Mouse (Mus musculus) telencephalon, adult 2 months (tissue): ENCODE measurements around the gene Far2.
"Not testable (repeated sequence)": the region's sequence is repeated elsewhere in the genome, so short reads cannot be mapped to it uniquely, and the experiment has no call there.

ENCODE experiments used
- DNase-seq: peaks from one replicate; pipeline ENCODE4 v3.0.0-alpha.2; 2011; ENCODE audit warnings: low read depth, low spot score

Gene Far2

DNA sequence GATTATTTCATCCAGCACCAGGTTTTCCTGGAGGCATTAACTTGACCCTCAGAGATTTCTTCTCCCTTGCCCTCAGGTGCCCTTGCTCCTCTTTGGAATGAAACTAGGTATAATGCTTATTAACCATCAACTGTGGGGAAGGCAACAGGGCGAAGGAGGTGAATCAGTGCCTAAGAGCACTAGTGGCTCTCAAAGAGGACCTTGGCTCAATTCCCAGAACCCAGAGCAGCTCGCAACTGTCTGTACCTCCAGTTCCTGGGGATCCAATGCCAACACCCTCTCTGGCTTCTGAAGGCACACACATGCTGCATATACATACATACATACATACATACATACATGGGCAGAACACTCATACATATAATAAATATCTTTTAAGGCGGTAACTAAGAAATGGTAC is 69.8 kb downstream of the Far2 start:
- DNase-seq: no peak

DNA sequence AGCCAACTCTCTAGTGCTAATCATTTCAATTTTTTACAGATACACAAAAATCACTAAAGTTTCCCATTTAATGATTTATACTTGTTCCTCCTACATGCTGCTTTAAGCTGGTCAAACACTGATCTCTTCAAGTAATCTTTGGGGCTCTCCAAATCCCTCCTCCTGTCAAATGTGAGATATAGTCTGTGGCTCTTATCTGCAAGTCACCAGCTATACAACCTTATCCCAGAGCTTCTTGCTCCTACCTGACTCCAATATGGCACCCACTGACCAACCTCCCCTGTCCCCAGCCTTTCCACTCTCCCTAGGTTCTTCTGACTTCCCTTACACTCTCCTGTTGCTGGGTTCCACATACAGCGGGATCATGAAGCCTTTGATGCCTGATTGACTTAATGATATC is 70.6 kb downstream of the Far2 start:
- no peak for DNase-seq

DNA sequence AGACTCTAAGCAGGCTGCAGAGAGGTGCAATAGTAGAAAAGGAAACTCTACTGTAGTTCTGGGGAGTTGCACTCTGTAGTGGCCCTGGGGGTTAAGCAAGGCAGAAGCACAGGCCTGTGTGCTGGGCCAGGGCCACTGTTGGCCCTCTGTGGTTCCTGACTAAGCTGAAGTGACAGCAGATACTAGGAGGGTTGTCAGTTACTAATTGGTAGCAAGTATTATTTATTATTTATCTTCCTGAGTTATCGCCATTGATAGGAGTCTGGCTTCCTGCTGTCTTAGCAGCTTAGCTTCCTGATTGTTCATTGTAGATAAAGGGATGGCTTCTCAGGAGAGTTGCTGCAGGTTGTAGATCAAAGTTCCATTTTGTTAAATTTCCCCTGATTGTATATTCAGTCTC is 73.6 kb downstream of the Far2 start:
- DNase-seq: no peak

DNA sequence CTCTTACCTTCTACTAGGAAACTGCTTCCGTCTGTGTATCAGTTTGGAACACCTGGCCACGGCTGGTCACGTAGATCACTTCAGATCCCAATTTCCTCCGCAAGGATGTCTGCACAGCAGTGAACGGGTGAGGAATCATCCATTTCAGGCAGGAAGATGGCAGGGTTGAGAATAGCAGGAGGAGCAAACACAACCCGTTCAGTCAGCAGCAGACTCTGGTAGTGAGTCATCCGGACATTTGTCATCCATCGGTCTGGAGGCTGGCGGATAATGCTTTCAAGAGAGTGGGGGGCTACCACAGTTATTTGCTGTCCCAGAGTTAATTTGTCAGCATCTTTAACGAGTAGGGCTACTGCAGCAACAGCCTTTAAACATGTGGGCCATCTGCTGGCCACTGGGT is 79.8 kb downstream of the Far2 start:
- DNase-seq: peak; percentile 15

DNA sequence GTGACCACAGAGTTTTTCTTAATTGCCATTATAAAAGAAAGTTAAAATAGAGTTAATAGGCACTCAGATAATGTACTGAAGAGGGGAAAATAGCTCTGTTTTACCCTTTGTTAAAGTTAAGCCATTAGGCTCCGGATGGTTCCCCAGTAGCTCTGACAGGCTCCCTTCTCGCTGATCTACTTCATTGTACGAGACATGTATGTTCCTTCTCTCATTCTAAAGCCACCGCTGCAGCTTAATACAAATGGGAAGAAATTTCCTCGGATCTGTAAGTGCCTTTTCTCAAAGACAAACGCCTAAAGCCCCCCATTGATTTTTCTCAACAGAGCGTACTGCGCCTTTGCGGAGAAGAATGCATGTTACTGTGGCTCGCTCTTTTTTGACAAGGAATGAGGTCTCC is 85.3 kb downstream of the Far2 start:
- DNase-seq: no peak

DNA sequence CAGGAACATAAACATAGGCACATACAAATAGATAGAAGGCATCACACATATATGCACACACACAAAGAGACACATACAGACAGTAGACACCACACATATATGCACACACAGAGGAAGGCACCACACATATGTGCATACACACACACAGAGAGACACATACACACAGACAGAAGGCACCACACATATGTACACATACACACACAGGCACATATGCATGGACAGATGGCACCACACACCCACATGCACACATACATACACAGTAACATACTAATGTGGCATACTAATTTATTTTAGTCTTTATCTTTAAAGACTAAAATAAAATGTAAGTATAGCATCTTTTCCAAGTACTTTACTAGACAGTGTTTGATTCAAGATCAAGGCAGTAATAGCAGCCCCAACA is 86.5 kb downstream of the Far2 start:
- DNase-seq: no peak

DNA sequence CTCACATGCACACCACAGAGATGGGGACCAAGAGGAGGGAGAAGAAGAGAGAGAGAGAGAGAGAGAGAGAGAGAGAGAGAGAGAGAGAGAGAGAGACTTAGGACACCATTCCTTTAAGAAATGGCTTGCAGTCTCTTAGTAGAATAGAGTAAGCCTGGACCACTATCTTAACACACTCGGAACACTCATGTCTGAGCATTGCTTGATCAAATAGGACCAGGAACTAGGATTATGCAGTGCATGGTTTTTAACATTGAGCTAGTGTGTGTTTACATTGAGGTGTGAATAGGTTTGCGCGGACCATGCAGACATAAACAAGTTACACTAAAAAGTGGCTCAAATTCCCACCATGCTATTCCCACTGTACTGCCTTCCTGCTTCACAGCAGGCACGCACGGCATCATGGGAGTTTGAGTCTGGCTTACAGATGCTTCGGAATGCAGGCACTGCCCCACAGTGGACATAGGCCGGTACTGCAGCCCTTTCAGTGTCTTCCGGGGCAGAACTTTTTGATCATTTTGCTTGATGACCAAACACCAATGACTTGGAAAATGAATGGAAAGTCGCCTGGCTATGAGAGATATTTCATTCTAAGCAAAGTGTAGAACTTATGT is 88.8 kb downstream of the Far2 start:
- peak; percentile 70 for DNase-seq

DNA sequence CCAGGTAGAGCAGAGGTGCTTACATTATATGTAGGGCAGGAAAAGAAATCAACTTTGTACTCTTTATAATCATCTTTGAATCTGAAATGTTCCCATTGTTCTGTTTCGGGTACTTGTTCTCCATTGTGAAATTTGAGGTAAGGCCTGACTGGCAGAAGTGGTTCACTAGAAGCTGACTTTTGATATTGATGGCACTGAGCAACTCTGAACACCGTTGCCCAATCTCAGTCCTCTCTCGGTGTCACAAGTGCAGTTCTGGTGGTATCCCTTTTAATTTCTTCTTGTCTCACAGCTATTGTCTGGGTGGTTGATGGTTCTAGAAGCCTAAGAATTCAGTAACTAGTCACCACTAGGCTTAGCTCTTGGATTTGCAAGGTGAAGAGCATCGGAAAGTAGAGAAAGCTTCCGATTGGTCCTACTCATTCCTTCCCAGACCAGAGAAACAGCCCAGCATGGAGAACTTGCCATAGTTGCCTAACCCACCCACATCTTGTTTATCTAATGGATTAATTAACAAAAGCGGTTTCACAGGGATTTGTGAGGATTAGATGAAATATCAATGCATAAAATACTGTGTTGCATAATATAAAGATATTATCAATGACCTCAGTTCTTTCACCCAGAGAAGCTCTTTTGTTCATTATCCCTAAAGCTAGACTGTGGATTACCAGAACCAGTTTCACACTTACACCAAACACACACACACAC is 92.4 kb downstream of the Far2 start:
- DNase-seq: no peak

DNA sequence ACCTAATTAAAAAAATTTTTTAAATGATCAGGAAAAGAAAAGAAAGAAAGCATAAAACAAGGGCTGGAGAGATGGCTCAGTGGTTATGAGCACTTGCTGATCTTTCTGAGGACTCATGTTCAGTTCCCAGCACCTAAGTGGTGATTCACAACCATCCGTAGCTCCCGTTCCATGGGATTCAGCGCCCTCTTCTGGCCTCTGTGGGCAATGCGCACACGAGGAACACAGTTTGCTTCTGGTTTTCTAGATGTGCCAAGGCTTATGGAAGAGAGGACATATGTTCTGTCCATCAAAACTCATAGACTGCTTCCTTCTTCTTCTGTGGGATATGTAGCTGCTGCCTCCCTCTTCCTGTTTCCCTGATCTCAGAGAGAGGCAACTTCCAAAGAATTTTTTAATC is 94.8 kb downstream of the Far2 start:
- DNase-seq: no peak

DNA sequence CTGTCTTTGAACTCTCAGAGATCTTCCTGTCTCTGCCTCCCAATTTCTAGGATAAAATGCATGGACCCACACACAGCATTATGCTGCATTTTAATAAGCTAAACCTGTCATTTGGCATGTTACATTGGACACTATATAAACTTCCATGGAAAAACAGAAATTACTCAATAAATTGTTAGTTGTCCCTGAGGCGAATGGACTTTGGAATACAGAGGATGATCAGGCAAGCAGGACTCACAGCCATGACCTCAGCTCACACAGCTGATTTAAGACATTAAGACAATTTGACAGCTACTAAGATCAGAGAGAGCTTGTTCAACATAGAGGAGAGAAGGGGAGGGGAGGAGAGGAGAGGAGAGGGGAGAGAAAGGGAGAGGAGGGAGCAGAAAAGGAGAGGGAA is 95.4 kb downstream of the Far2 start:
- DNase-seq: no peak

DNA sequence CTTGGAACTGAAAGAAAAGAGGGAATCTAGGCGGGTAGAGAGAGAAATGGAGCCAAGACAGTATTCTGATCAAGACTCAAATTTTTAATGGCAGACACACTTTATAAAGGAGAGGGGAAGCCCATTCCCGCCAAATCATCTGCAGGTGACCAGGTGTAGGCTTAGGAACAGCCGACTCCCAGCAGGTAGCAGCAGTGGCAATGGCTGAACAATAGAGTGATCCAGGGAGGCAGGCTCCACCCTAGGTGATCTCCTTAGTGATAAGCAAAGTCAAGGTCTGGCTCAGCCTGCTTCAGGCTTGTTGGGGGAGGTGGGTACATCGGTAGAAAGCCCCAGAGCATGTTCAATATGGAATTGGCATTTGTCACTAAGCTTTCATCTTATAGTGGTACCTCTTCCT is 105.2 kb downstream of the Far2 start:
- not testable (repeated sequence) for DNase-seq

DNA sequence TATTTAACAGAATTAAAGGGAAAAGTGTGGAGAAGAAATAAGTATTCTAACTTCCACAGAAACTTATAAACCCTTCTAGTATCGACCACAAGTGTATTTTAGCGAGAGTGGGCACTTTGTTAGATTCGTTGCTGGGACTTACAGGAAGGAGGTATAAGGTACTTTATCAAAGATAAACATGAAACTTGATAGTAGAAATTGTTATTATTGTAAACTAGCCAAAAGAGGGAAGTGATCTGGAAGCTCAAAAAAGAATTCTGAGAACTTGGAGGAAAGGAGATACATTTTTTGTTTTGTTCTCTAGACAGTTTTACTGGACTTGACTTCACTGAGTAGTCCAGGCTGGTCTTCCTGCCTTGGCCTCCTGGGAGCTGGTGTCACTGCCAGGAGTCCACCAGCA is 125.8 kb downstream of the Far2 start:
- DNase-seq: no peak

DNA sequence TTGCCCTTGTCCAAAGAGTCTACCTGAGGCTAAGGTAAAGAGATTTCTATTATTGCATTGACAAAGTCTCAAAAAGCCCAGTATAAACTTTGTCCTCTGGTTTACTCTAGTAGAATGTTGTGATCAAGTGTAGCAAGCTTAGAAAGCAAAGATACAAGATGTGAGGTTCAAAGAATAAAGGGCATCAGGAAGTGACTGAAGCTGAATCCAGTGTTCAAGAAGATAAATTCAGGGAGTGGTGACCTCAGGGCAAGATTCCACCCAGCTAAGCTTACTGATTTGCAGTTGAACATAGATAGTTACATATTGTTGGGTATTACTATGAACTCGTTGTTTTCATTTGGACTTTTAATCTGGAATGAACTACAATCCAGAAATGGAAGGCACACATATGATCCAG is 138.6 kb downstream of the Far2 start:
- no peak for DNase-seq

DNA sequence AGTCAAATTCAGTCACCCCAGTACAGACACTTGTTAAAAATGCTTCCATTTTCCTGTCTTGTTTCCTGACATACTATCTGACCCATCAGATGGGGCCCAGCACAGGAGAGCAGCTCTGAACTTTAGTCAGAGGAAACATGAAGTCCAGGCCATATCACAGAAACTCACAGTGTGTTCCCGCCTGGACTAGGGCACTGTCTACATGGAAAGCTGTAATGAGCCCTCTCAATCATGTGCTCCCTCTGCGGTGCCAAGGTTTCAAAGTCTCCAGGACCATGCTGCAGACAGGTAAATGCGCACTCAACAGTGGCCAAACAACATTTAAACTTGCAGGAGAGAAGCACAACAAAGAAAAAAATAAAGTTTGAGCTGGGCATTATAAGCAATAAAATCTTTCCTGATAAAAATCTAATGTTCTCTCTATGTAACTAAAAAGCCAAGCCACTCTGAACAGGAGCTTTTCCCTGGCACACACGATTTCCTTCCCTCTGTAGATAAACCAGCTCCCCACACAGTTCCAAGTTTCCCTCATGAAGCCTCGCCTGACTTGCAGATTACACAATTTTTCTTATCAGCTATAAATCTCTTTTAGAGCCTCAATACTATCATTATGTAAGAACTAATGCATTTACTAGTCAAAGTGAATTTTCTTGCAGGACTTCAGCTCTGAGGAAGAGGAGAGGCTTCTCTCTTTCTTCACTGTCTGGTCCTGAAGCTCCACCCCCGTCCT is 147.1 kb downstream of the Far2 start:
- DNase-seq: no peak

DNA sequence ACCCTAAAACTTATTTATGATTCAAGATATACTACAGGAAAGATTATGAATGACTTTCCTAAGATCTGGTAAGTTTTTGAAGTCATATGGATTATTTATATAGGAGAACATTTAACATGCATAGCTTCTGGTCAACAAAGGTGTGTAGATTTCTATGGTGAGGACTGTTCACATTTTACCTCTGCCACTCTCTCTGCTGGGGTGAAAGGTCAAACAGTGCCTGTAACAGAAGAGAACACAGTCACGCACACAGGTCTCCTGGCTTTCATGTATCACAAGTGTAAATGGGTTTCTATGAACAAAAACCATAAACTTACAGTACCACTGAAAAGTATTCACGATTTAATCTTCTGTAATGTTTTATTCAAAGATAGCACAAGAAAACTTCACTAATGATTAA is 152.1 kb downstream of the Far2 start:
- DNase-seq: no peak

DNA sequence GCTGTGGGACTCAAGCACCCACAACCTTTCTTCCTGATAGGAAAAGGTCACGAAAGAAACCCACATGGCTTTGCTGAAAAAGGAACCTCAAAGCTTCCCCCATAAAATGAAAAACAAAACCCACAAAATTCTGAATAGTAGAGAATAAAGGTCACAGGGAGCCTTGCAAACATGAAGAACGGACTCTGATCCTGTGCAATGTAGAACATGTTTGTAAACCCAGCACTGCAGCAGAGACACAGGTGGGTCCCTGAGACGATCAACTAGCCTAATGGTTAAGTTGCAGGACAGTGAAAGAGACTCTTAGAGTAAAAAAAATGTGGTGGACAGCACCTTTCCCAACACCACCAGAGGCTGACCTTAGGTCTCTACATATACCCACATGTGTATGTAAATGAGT is 152.7 kb downstream of the Far2 start:
- DNase-seq: no peak

DNA sequence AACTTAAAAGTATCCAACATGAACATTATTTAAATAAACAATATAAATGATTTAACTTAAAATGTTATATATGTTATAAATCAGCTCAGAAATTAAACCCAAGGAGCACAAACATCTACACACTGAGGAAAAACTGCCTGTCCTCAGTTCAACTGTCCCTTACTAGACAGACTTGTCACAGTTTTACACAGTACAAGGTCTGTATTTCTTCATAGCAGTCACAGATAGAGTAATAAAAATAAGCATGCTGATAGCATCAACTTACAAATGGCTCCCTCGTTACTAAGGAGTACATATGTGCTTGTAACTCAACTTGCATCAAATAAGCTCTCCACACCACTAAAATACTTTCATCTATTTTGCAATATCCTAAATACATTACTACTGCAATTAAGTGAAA is 158.1 kb downstream of the Far2 start:
- no peak for DNase-seq

DNA sequence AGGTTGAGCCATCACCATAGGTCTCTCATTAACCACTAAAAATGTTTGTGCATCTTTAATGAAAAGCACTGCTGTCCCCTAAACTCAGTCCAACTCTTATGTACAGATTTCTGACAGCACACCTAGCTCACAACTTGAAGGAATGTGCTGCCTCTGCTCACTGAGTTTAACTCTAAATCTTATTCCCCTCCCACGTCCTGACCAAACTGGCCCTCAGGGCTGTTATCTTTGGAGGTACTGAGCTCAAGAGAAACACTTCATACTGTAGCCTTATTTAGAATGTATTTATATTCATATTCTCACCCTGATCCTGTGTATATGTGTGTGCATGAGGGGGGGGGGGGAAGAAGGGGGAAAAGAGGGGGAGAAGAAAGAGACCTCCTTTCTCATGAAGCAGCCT is 160.5 kb downstream of the Far2 start:
- DNase-seq: no peak

DNA sequence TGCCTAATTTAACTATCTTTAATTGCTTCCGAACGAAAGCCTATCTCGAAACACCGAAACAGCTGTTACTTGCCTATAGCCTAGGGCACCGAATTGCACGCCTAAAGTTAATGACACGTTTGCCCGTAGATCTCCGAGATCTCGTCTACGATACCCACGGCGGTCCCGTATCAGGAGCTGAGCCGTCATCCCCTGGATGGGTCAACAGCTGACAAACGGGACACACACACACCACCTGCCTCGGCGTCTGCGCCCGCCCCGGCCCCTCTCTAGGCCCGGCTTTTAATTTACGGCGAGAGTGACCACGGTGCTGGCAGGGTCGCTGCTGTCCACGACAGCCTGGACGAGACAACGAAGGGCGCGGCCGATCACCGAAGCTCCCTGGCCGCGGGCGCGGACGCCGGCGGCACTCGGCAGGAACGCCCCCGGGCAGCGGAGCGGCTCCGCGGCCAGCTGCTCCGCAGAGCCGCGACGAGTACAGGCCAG is 164.4 kb downstream of the Far2 start:
- DNase-seq: no peak

DNA sequence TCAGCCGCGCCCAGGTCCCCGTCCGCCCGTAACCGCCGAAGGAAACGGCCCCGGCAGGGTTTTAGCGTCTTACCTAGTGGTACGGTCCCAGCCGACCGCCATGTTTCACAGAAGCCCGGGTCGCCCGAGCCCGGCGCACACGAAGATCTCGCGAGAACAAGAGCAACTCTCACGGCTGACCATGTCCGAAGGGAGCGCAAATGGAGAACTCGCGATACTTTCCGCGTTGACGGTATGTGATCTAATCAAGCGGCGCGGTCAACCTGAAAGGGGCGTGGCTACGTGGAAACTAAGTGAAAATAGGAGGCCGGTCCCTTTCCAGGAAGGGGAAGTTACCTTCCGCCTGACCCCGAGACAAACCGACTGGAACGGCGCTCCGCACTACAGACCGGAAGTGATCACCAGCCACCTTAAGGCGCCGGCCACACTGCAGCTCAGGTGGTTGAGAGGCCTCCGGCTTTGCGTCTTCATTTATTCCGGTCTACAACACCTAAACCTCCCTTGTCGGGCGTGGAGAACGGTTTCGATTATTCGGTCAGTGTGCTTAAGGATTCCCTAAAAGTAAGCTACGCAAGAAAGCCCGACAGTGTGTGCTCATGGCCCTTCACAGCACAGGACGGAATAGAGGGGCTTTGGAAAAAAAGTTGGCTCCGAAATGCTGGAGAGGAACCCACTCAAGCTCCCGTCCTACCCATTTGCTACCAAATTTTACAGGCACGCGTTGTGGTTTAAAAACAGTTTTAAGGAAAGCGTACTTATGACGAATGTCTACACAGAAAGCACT is 165.0 kb downstream of the Far2 start, which contains the start of gene Ergic2:
Gene Ergic2, minus strand, starts transcription at position 478 of the 784 bp plus-strand sequence.
- peak; percentile 99 for DNase-seq

DNA sequence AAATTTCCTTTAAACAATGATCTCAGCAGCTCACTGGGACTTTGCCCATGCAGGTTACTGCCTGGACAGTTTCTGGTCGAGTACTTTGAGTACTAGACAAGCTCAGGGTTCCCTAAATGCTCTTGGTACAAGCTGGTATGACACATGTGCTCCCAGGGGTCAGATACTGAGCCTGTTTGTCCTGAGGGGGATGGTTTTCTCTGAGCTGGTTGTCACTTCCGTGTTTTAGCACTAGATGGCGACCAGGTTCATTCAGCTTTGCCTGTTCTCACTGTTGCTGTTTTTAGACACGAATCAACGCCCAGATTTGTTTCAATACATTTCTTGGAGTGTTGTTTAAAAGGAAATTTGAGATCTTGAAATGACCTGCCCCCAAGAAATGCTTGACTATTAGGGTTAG is 167.7 kb downstream of the Far2 start:
- no peak for DNase-seq

DNA sequence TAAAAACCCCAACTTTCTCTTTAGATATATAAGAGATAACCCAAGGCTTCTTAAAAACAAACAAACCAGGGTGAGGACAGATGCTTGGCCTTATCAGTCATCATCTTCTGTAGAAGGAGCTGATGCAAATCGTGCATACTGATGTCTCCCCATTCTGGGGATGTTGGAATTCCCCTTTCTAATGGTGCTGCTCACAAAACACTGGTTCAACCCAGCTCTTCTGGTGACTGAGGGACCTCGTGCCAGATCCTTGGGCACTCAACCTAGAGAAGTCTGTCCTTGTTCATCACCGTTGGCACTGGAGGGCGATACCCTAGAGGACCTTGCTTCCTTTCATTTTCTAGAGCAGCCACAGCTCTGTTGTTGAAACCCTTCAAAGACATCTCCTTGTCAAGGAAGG is 169.7 kb downstream of the Far2 start:
- no peak for DNase-seq
